Mouse (Mus musculus): ENCODE data around the gene Gm4846.
"Not testable (repeated sequence)": the region's sequence is repeated elsewhere in the genome, so short reads cannot be mapped to it uniquely, and the experiment has no call there.

The Gm4846 gene

DNA sequence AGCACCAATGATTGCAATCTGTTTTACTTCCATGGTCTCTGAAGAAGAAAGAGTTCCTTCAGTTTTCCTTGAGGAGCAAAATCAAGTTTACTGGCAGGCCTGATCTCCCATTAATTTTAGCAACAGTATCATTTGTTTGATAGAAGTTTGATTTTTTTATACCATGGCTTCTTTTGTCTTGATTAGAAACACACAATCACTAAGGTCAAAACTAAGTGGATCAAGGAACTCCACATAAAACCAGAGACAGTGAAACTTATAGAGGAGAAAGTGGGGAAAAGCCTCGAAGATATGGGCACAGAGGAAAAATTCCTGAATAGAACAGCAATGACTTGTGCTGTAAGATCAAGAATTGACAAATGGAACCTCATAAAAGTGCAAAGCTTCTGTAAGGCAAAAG lies at the start of gene Gm4846:
TSS of gene Gm4846 (minus strand) at position 101 of the 400 bp plus-strand sequence.
- not testable (repeated sequence) for DNase-seq (ENCODE audit: extremely low spot score)

DNA sequence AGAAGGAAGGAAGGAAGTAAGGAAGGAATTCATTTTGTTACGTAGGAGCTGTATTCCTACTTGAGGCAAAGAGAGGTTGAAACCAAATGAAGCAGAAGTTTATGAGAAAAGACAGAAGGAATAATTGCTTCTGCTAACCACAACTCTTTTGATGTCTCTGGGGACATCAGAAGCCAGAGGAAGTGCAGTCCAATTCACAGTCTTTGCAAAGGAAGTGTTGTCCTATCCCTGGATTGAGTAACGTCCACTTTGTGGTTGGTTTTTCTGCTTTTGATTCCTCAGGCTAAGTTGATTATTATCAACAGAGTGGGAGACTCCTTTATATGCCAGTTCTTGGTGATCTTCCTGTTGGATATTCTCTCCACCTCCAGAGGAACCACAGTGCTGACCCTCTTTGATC lies 34.1 kb upstream of the Gm4846 start:
- not testable (repeated sequence) for DNase-seq (ENCODE audit: extremely low spot score)

DNA sequence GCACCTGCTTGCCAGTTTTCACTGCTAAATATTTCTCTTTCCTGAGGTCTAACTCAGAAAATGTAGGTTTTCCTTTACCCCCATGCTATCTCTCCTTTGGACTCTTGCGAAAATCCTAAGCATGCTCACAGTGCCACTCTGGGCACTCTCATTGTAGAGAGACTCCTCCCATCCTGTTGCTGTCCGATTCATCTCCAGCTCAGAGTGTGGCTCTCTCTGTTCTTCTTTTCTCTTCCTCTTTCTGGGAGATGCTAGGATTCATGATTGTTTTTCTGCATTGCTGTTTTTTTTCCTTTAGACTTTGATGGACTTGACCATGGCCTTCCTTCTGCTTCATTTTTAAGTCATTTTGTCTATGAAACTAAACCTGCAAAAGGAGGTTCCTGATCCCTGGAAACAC lies 27.3 kb upstream of the Gm4846 start:
- DNase-seq (ENCODE audit: extremely low spot score) = not testable (repeated sequence)

DNA sequence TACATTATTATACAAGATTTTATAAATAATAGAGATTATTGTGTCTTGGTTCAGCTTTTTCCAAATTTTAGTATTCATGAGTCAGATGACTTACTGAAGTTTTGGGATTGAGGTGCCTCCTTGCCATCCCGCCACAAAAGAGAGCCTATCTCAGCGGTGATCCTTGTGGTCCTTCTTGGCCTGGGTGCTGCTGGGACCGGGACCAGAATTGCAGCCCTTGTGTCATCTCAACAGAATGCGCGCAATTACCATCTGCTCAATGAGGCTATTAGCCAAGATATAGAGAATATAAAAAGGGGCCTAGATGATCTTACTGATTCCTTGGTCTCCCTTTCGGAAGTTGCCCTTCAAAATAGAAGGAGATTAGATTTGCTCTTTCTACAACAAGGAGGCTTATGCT lies 22.2 kb upstream of the Gm4846 start:
- DNase-seq (ENCODE audit: extremely low spot score) = not testable (repeated sequence)

DNA sequence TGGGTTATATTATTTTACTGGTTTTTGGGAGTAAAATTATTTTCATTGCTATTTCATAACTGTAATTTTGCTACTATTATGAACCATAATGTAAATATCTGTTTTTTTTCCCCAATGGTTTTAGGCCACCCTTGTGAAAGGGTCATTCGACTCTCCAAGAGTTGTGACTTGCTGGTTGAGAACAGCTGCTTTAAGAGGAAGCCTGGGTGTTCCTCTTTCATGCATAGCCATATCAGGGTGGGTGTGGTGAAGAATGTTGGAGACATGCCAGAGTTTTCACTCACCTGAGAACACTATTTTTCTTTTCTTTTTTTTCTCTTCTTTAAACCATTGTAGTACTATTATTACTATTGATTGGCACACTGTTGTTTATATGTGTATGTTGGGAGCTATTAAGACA lies 19.2 kb upstream of the Gm4846 start:
- DNase-seq (ENCODE audit: extremely low spot score) = no peak

DNA sequence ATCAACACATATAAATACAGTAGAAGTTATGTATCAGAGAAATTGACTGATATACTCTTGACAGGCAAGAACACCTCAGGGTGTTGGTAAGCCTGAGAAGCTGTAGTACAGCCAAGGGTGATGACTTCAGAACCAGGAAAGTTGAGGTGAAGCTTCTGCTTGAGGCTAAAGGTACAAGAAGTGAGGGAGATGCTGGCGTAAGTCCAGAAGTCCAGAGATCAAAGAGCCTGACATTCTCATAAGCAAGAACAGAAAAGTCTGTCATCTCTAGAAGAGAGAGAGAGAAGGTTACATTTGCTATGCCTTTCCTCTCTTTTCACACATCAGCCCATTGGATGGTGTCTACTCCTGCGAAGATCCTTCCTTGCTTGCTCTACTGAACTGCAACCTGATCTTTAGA lies 6.8 kb upstream of the Gm4846 start:
- DNase-seq (ENCODE audit: extremely low spot score) = not testable (repeated sequence)

DNA sequence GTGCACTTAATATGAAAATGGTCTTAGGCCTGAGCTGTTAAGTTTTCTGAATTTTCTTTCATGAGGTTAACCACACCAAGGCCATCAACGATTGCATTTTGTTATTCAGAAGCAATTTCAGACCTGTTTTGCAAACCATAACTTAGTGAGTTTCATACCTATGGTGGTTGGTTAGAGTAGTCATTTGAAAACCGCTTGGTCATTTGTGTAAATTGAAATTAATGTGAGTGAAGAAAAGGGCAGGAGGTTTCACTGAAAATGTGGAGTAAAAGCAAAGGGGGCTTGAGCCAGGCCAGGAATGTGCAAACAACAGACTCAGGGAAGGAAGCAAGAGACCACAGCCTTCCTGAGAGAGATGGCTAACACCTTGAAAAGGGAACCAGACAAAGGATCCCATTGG lies 17.9 kb downstream of the Gm4846 start:
- DNase-seq (ENCODE audit: extremely low spot score) = no peak

DNA sequence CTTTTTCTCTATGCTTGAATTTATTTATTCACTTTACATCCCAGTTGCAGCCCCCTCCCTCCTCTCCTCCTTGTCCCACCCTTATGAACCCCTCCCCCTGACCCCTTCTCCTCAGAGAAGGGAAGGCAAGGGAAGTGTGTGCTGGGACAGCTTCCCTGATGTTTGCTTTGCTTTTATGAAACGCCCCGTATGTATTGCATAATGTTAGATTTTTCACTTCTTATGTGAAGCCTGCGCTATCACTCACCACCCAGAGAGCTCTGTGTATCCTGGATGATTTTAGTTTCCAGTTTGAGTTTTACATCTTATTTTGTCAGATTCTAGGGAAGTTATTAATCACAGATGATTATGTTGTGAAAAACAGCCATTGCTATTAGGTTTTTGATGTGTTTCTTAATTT lies 30.2 kb downstream of the Gm4846 start:
- no peak for DNase-seq (ENCODE audit: extremely low spot score)

DNA sequence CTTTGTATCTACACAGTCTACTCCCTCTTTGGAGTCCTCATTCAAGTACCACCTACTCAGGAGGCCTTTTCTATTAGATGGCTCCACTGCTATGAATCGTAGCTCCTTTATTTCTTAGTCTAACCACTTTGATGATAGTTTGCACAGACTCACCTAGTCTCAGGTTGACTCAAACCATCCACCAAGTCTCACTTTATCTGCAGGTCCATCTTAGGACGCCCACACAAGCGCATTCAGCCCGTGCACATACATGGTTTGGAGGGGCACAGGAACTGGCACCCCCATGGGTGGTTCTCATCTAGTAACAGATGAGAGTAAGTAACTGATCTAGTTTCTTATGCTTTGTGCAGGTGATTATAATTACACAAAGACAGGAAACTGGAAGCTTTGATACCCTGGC lies 34.8 kb downstream of the Gm4846 start:
- DNase-seq (ENCODE audit: extremely low spot score) = no peak

DNA sequence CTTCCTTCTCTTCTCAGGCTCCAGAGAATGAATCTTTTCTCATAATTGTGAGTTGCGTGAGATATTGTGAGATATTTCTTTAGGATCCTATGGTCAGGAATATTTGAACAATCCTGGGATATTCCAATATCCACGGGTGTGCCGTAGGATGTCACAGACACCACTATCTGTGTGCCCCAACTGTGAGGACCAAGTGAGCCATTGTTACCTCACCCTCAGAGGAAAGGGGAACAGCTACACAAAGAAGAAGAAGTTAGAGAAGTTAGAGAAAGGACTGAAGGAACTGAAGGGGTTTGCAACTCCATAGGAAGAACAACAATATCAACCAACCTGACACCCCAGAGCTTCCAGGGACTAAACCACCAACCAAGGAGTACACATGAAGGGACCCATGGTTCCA lies 55.4 kb downstream of the Gm4846 start:
- DNase-seq (ENCODE audit: extremely low spot score) = no peak

DNA sequence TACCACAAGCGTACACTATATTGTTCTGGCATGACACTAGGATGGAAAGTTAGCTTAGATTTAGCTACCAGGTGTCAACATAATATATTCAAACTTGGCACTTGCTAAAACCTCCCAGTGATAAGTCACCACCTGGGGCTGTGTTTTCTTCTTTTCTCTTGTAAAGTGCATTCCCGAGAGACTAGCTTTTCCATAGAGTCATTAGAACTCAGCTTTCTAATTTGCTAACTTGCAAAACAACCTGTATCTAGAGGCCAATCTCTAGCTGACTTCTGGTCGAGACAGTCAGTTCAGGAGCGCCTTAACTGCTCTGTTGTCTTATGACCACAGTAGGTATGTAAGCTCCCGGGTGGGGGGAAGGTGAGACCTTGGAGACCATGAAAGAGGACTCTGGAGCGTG lies 58.0 kb downstream of the Gm4846 start:
- DNase-seq (ENCODE audit: extremely low spot score) = no peak

All from embryo, embryonic 9.5 days (tissue).